Comparison of ENCODE assay signal across 8 mouse cellular contexts in genomic region chr10:7182555-7183170, GRCm38 (mm10). TPM values are rescaled to one million over a fixed set of nuclear protein-coding genes. Genes with fewer than 3 reads are reported as not detected.
DNase-seq lines count a peak whose midpoint lies in the region; ATAC-seq and TF ChIP-seq lines count a peak whose summit lies in the region.

No protein-coding gene starts in this region.

- H3K9ac ChIP-seq in heart, embryonic 16.5 days (ENCODE audit: low read length), result no peak overlapping the region
- H3K9ac ChIP-seq in limb, embryonic 12.5 days (replicated peaks), result 0 out of 2 replicates have a peak overlapping the region, but pooled peaks have one; percentile 34

- peak; percentile 4; the same call in 1 of the 2 replicates for ATAC-seq in heart, embryonic 16.5 days (replicated peaks; ENCODE audit: extremely low read depth, insufficient read depth, low FRiP score)
- no peak; the same call in 1 of the 2 replicates for ATAC-seq in limb, embryonic 12.5 days (ENCODE audit: insufficient number of reproducible peaks, insufficient read depth, low FRiP score, low TSS enrichment, low read depth)

- peak overlapping the region; percentile 7; the same call in 1 of the 2 replicates for H3K4me2 ChIP-seq in heart, embryonic 16.5 days (ENCODE audit: low read depth, low read length)
- peak overlapping the region; percentile 44 for H3K4me2 ChIP-seq in limb, embryonic 12.5 days

- H3K36me3 ChIP-seq in heart, embryonic 16.5 days (ENCODE audit: control insufficient read depth, insufficient read depth), result no peaks in the 10 kb centered on the region
- no peaks in the 10 kb centered on the region for H3K36me3 ChIP-seq in limb, embryonic 12.5 days
- no peaks in the 10 kb centered on the region for H3K36me3 ChIP-seq in thymus, adult 2 months (ENCODE audit: control insufficient read depth, insufficient read depth, low read length)

- TF ChIP-seq POLR2A in brain, embryonic 14.5 days (IDR thresholded peaks at IDR 0.05; ENCODE audit: borderline replicate concordance, extremely low read depth, insufficient read depth, insufficient read length, poor library complexity, severe bottlenecking), result no peak
- no peak for TF ChIP-seq POLR2A in thymus, adult 2 months (IDR thresholded peaks at IDR 0.05; ENCODE audit: control insufficient read depth, extremely low read depth, insufficient read depth, low read length, poor library complexity)

- H3K9me3 ChIP-seq in heart, embryonic 16.5 days (replicated peaks; ENCODE audit: control insufficient read depth, low read length), result no peaks in the 10 kb centered on the region
- no peaks in the 10 kb centered on the region for H3K9me3 ChIP-seq in limb, embryonic 12.5 days

- H3K27ac ChIP-seq in heart, embryonic 16.5 days (ENCODE audit: low read length), result peak overlapping the region; percentile 64
- H3K27ac ChIP-seq in limb, embryonic 12.5 days, result peak overlapping the region; percentile 85
- H3K27ac ChIP-seq in thymus, adult 2 months (ENCODE audit: control insufficient read depth, insufficient read depth, low read length), result no peak overlapping the region

- no peak for TF ChIP-seq CTCF in brain, embryonic 14.5 days (IDR thresholded peaks at IDR 0.05; ENCODE audit: borderline replicate concordance, extremely low read depth, insufficient read depth, insufficient read length)
- no peak for TF ChIP-seq CTCF in thymus, adult 2 months (IDR thresholded peaks at IDR 0.05; ENCODE audit: borderline replicate concordance, control insufficient read depth, extremely low read depth, insufficient read depth, low read length, poor library complexity)

- peaks cover 31% of the 10 kb centered on the region for H3K4me1 ChIP-seq in heart, embryonic 16.5 days (ENCODE audit: control insufficient read depth, insufficient read depth, low read length)
- peaks cover 41% of the 10 kb centered on the region for H3K4me1 ChIP-seq in limb, embryonic 12.5 days (replicated peaks)
- peaks cover 25% of the 10 kb centered on the region for H3K4me1 ChIP-seq in thymus, adult 2 months (replicated peaks; ENCODE audit: control insufficient read depth, insufficient read depth, low read length)

- H3K27me3 ChIP-seq in heart, embryonic 16.5 days (ENCODE audit: control insufficient read depth, insufficient read depth, low read length), result no peaks in the 10 kb centered on the region
- H3K27me3 ChIP-seq in limb, embryonic 12.5 days, result no peaks in the 10 kb centered on the region
- no peaks in the 10 kb centered on the region for H3K27me3 ChIP-seq in thymus, adult 2 months (ENCODE audit: control insufficient read depth, insufficient read depth, low read length)

- H3K4me3 ChIP-seq in heart, embryonic 16.5 days (ENCODE audit: low read length), result no peak overlapping the region
- no peak overlapping the region; the same call in 1 of the 2 replicates for H3K4me3 ChIP-seq in limb, embryonic 12.5 days (replicated peaks)
- no peak overlapping the region for H3K4me3 ChIP-seq in thymus, adult 2 months (ENCODE audit: control insufficient read depth, insufficient read depth, low read length)

- DNase-seq in embryo, embryonic 10.5 days (ENCODE audit: low spot score), result peak; percentile 12
- no peak for DNase-seq in embryo, embryonic 11 days
- peak; percentile 24 for DNase-seq in brain, embryonic 14.5 days (ENCODE audit: low read depth)
- no peak for DNase-seq in thymus, postnatal 0 days (ENCODE audit: low spot score)
- no peak for DNase-seq in thymus, adult 2 months
- no peak for DNase-seq in gastrocnemius, postnatal 10 days

- WGBS in heart, embryonic 16.5 days, result 53% methylated on average over 12 of the region's 12 CpGs
- WGBS in limb, embryonic 12.5 days, result 45% methylated on average over 12 of the region's 12 CpGs
- 30% methylated on average over 12 of the region's 12 CpGs for WGBS in thymus, adult 2 months

RNA-seq across cellular contexts. Expression of gene Cnksr3, which starts 29.4 kb away (rescaled TPM):
- 3.8 and 3.9 TPM in 2 replicates for polyA plus RNA-seq in brain, embryonic 14.5 days (2012; rRNA removed)
- 8.4 and 9.3 TPM in 2 replicates for polyA plus RNA-seq in heart, embryonic 16.5 days (2015; fragmentation: Nextera tagmentation; extraction: Ambion mirVana)
- polyA plus RNA-seq in limb, embryonic 12.5 days (2016; fragmentation: Nextera tagmentation; extraction: Ambion mirVana), result 14.4 and 16.3 TPM in 2 replicates
- 5.2 and 5.6 TPM in 2 replicates for polyA plus RNA-seq in thymus, postnatal 0 days (2015; fragmentation: Nextera tagmentation; extraction: Ambion mirVana)
- 5.9 and 6.2 TPM in 2 replicates for polyA plus RNA-seq in thymus, adult 2 months (2012; rRNA removed)
- total RNA-seq in gastrocnemius, postnatal 10 days (2021), result 1 to 10 TPM; 7.2 to 8.8 TPM

Comparison
In these comparisons a context has a peak if more than half of its experiments do, and no peak if none do; other contexts are left out.
1. DNase-seq: peak in embryo, embryonic 10.5 days (single experiment) and brain, embryonic 14.5 days (single experiment); none in embryo, embryonic 11 days (single experiment), thymus, postnatal 0 days (single experiment), thymus, adult 2 months (single experiment) and gastrocnemius, postnatal 10 days (single experiment).